ENCODE assay signal across 16 mouse cellular contexts in the genomic region with DNA sequence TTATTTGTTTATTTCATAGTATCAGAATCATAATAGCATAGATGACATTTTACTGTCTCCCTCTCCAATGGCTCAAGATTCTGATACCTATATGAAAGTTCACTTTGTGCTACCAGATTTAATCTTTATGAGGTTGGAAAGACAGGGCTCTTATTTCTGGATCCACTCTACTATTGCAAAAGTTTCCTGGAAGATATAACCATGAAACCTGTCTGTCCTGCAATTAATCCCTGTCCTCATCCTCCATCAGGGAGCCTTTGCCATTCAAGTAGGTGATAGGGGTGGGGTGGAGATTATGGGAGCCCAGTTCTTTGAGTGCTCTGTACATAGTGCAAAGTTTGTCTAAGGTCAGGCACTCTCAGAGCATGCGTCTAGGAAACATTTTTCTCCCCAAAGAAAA. TPM values are rescaled to one million over a fixed set of nuclear protein-coding genes. Genes with fewer than 3 reads are reported as not detected.
"Had no signal": no experiment of that assay in that cellular context is flagged by ENCODE, and none has a peak within 500 bp of the region (broad histone marks: within the 10 kb centered on the region; RNA-seq: fewer than 3 reads in every experiment).

No protein-coding gene starts in this region.

- H3K4me1 ChIP-seq: neural tube, embryonic 12.5 days; neural tube, embryonic 13.5 days; neural tube, embryonic 15.5 days; stomach, embryonic 15.5 days had no signal

- H3K36me3 ChIP-seq: neural tube, embryonic 12.5 days; neural tube, embryonic 13.5 days; neural tube, embryonic 15.5 days; stomach, embryonic 15.5 days had no signal

- H3K4me2 ChIP-seq: neural tube, embryonic 12.5 days; neural tube, embryonic 13.5 days; neural tube, embryonic 15.5 days; stomach, embryonic 15.5 days had no signal

- H3K9me3 ChIP-seq: neural tube, embryonic 12.5 days; neural tube, embryonic 13.5 days; neural tube, embryonic 15.5 days; stomach, embryonic 15.5 days had no signal

- H3K9ac ChIP-seq: neural tube, embryonic 12.5 days; neural tube, embryonic 13.5 days; neural tube, embryonic 15.5 days; stomach, embryonic 15.5 days had no signal

- DNase-seq: retina, postnatal 1 day; right cerebral cortex, adult 18-20 months; right cerebral cortex, postnatal 14 days; right cerebral cortex, postnatal 25 days; right cerebral cortex, postnatal 4 days; spleen, adult 18-20 months; thymus, adult 18-20 months; thymus, adult 2 months; thymus, postnatal 14 days; thymus, postnatal 36 days; thymus, postnatal 4 days had no signal

- H3K4me3 ChIP-seq: neural tube, embryonic 12.5 days; neural tube, embryonic 13.5 days; neural tube, embryonic 15.5 days; stomach, embryonic 15.5 days had no signal

- H3K27ac ChIP-seq: neural tube, embryonic 12.5 days; neural tube, embryonic 13.5 days; neural tube, embryonic 15.5 days; stomach, embryonic 15.5 days; stomach, postnatal 0 days had no signal

RNA-seq across cellular contexts. Expression of a gene that starts 2.7 kb away (rescaled TPM):
- polyA plus RNA-seq: neural tube, embryonic 12.5 days had no signal
